8 mouse cellular contexts compared by ENCODE assay signal in genomic region chr16:34322546-34322945, GRCm38 (mm10).
DNase-seq lines count a peak whose midpoint lies in the region; ATAC-seq and TF ChIP-seq lines count a peak whose summit lies in the region.

No protein-coding gene starts in this region.

- H3K9me3 ChIP-seq in lung, embryonic 14.5 days (ENCODE audit: low read depth, low read length) = no peaks in the 10 kb centered on the region

- 15% methylated on average over 4 of the region's 4 CpGs for WGBS in lung, embryonic 14.5 days

- H3K9ac ChIP-seq in lung, embryonic 14.5 days = no peak overlapping the region

- peak; percentile 10 to 21 for DNase-seq in B cell, adult 2 months
- peak; percentile 46 for DNase-seq in ZHBTc4 (ENCODE audit: low read depth, low spot score)
- peak; percentile 88 for DNase-seq in embryo, embryonic 11 days
- DNase-seq in heart, adult 8-10 months (ENCODE audit: low spot score) = peak; percentile 77
- peak; percentile 28 for DNase-seq in kidney, adult 11 months
- peak; percentile 83 for DNase-seq in lung, embryonic 14.5 days
- peak; percentile 55 for DNase-seq in ovary, postnatal 14 days (ENCODE audit: low spot score)

- peak; percentile 87 for TF ChIP-seq CTCF in lung, embryonic 14.5 days (IDR thresholded peaks at IDR 0.05; ENCODE audit: low read depth)

- H3K36me3 ChIP-seq in lung, embryonic 14.5 days (ENCODE audit: insufficient read depth) = no peaks in the 10 kb centered on the region

- ATAC-seq in lung, embryonic 14.5 days (ENCODE audit: insufficient read depth) = peak; percentile 77
- no peak for ATAC-seq in erythroid progenitor cell, adult 5-6 weeks (replicated peaks; ENCODE audit: low FRiP score, poor library complexity, severe bottlenecking)

- no peak overlapping the region for H3K4me2 ChIP-seq in lung, embryonic 14.5 days

- H3K27me3 ChIP-seq in lung, embryonic 14.5 days (ENCODE audit: insufficient read depth, low read length) = no peaks in the 10 kb centered on the region

- no peaks in the 10 kb centered on the region; the same call in 1 of the 2 replicates for H3K4me1 ChIP-seq in lung, embryonic 14.5 days (ENCODE audit: insufficient read depth)

- no peak overlapping the region for H3K4me3 ChIP-seq in lung, embryonic 14.5 days (ENCODE audit: low read depth, low read length)

- no peak overlapping the region for H3K27ac ChIP-seq in lung, embryonic 14.5 days (ENCODE audit: low read depth)

Comparison
In these comparisons a context has a peak if more than half of its experiments do, and no peak if none do; other contexts are left out.
1. DNase-seq: peak in every context shown above with its lines; median percentile 88 in embryo, embryonic 11 days; 83 in lung, embryonic 14.5 days; 77 in heart, adult 8-10 months; 55 in ovary, postnatal 14 days; 46 in ZHBTc4; 28 in kidney, adult 11 months; 16 in B cell, adult 2 months.